Comparison of ENCODE assay signal across 22 mouse cellular contexts in genomic region chr16:87561501-87561900, GRCm38 (mm10). TPM values are rescaled to one million over a fixed set of nuclear protein-coding genes. Genes with fewer than 3 reads are reported as not detected.
DNase-seq lines count a peak whose midpoint lies in the region; ATAC-seq and TF ChIP-seq lines count a peak whose summit lies in the region.
"Had no signal": no experiment of that assay in that cellular context is flagged by ENCODE, and none has a peak within 500 bp of the region (broad histone marks: within the 10 kb centered on the region; RNA-seq: fewer than 3 reads in every experiment).

No protein-coding gene starts in this region.

- no peak for TF ChIP-seq POLR2A in kidney, adult 2 months (IDR thresholded peaks at IDR 0.05; ENCODE audit: low read depth, low read length)

- peak overlapping the region; percentile 96 for H3K27ac ChIP-seq in kidney, adult 2 months (ENCODE audit: insufficient read depth, low read depth, low read length)
- no peak overlapping the region for H3K27ac ChIP-seq in kidney, embryonic 15.5 days
- no peak overlapping the region for H3K27ac ChIP-seq in kidney, embryonic 16.5 days (ENCODE audit: low read length)
- no peak overlapping the region for H3K27ac ChIP-seq in kidney, embryonic 14.5 days (ENCODE audit: low read depth, low read length)

- no peak overlapping the region for H3K4me2 ChIP-seq in kidney, embryonic 15.5 days
- no peak overlapping the region for H3K4me2 ChIP-seq in kidney, embryonic 16.5 days (replicated peaks; ENCODE audit: low read depth, low read length)
- no peak overlapping the region for H3K4me2 ChIP-seq in kidney, embryonic 14.5 days (replicated peaks; ENCODE audit: low read depth, low read length)

- TF ChIP-seq CTCF in kidney, adult 2 months (conservative IDR thresholded peaks at IDR 0.05; ENCODE audit: insufficient read depth, insufficient read length, low read depth, low read length): no peak

- no peak overlapping the region for H3K9ac ChIP-seq in kidney, embryonic 15.5 days
- H3K9ac ChIP-seq in kidney, embryonic 16.5 days (replicated peaks; ENCODE audit: low read length): no peak overlapping the region
- no peak overlapping the region for H3K9ac ChIP-seq in kidney, embryonic 14.5 days (ENCODE audit: low read depth, low read length)

- no peaks in the 10 kb centered on the region for H3K9me3 ChIP-seq in kidney, embryonic 15.5 days (replicated peaks)
- no peaks in the 10 kb centered on the region for H3K9me3 ChIP-seq in kidney, embryonic 16.5 days (ENCODE audit: low read length)
- H3K9me3 ChIP-seq in kidney, embryonic 14.5 days (ENCODE audit: control insufficient read depth, low read length): no peaks in the 10 kb centered on the region
- H3K9me3 ChIP-seq: G1E had no signal

- WGBS in kidney, adult 2 months: 50% methylated on average over 4 of the region's 4 CpGs
- WGBS in kidney, embryonic 15.5 days: 85% methylated on average over 4 of the region's 4 CpGs
- 83% methylated on average over 4 of the region's 4 CpGs for WGBS in kidney, embryonic 16.5 days
- 81% methylated on average over 4 of the region's 4 CpGs for WGBS in kidney, embryonic 14.5 days

- ATAC-seq in kidney, embryonic 15.5 days (replicated peaks; ENCODE audit: low FRiP score): peak; percentile 66
- peak; percentile 73 for ATAC-seq in kidney, embryonic 16.5 days (ENCODE audit: low FRiP score, low TSS enrichment)
- ATAC-seq in kidney, embryonic 14.5 days (ENCODE audit: low FRiP score, low TSS enrichment): no peak
- ATAC-seq: activated CD4-positive, CD25-positive, alpha-beta regulatory T cell, adult 4 months; CD4-positive, CD25-positive, alpha-beta regulatory T cell, adult 4 months; Patski had no signal

- peak; percentile 70 for DNase-seq in kidney, adult 2 months
- no peak for DNase-seq in kidney, adult 18-20 months
- peak; percentile 77 for DNase-seq in kidney, adult 9 months
- no peak for DNase-seq in kidney, postnatal 14 days
- no peak for DNase-seq in kidney, postnatal 10 days
- DNase-seq: adrenal gland, adult 2 months; adrenal gland, adult 8-10 months; adrenal gland, postnatal 10 days; adrenal gland, postnatal 14 days; adrenal gland, postnatal 25 days; adrenal gland, postnatal 36 days; B cell, adult 2 months; cerebellum, adult 11 months; cerebellum, adult 11-12 months had no signal

- H3K27me3 ChIP-seq in kidney, adult 2 months (replicated peaks; ENCODE audit: control insufficient read depth, insufficient read depth, low read length): no peaks in the 10 kb centered on the region
- H3K27me3 ChIP-seq in kidney, embryonic 15.5 days: no peaks in the 10 kb centered on the region
- no peaks in the 10 kb centered on the region for H3K27me3 ChIP-seq in kidney, embryonic 16.5 days (ENCODE audit: insufficient read depth, low read length)
- no peaks in the 10 kb centered on the region for H3K27me3 ChIP-seq in kidney, embryonic 14.5 days (ENCODE audit: control insufficient read depth, insufficient read depth, low read length)
- H3K27me3 ChIP-seq: CH12.LX, Patski had no signal

- H3K4me3 ChIP-seq in kidney, adult 2 months (ENCODE audit: insufficient read depth, low read depth, low read length): no peak overlapping the region; the same call in 1 of the 2 replicates
- H3K4me3 ChIP-seq in kidney, embryonic 15.5 days (replicated peaks): no peak overlapping the region
- H3K4me3 ChIP-seq in kidney, embryonic 16.5 days (ENCODE audit: low read length): no peak overlapping the region
- no peak overlapping the region for H3K4me3 ChIP-seq in kidney, embryonic 14.5 days (ENCODE audit: low read length)

- no peaks in the 10 kb centered on the region; the same call in 1 of the 2 replicates for H3K36me3 ChIP-seq in kidney, adult 2 months (ENCODE audit: control insufficient read depth, insufficient read depth, low read length)
- H3K36me3 ChIP-seq in kidney, embryonic 15.5 days: no peaks in the 10 kb centered on the region
- no peaks in the 10 kb centered on the region for H3K36me3 ChIP-seq in kidney, embryonic 16.5 days (ENCODE audit: insufficient read depth, low read length)
- H3K36me3 ChIP-seq in kidney, embryonic 14.5 days (ENCODE audit: control insufficient read depth, insufficient read depth, low read length): no peaks in the 10 kb centered on the region
- H3K36me3 ChIP-seq: G1E had no signal

- H3K4me1 ChIP-seq in kidney, adult 2 months (ENCODE audit: control insufficient read depth, insufficient read depth, low read length): peaks cover 3% of the 10 kb centered on the region; the same call in 1 of the 2 replicates
- 0 out of 2 replicates have a peak, but pooled peaks cover 2% of the 10 kb centered on the region for H3K4me1 ChIP-seq in kidney, embryonic 15.5 days
- no peaks in the 10 kb centered on the region for H3K4me1 ChIP-seq in kidney, embryonic 16.5 days (ENCODE audit: insufficient read depth, low read length)
- H3K4me1 ChIP-seq in kidney, embryonic 14.5 days (ENCODE audit: control insufficient read depth, insufficient read depth, low read length): no peaks in the 10 kb centered on the region

RNA-seq across cellular contexts. Expression of gene Map3k7cl, which starts 8.4 kb away (rescaled TPM):
- polyA plus RNA-seq in kidney, adult 2 months (2012; rRNA removed): 33.0 and 37.0 TPM in 2 replicates
- polyA plus RNA-seq in kidney, embryonic 15.5 days (2015; fragmentation: Nextera tagmentation; extraction: Ambion mirVana): 2.2 and 2.4 TPM in 2 replicates
- polyA plus RNA-seq in kidney, embryonic 16.5 days (2015; fragmentation: Nextera tagmentation; extraction: Ambion mirVana): 1.3 and 1.7 TPM in 2 replicates
- polyA plus RNA-seq in kidney, embryonic 14.5 days (2014; fragmentation: Nextera tagmentation; extraction: Ambion mirVana): 0.69 and 1.4 TPM in 2 replicates
- polyA plus RNA-seq: activated CD4-positive, CD25-positive, alpha-beta regulatory T cell, adult 4 months; CD4-positive, CD25-positive, alpha-beta regulatory T cell, adult 4 months; G1E had no signal

Comparison
In these comparisons a context has a peak if more than half of its experiments do, and no peak if none do; other contexts are left out.
1. DNase-seq: peak in kidney, adult 2 months (single experiment) and kidney, adult 9 months (single experiment); none in kidney, adult 18-20 months (single experiment), kidney, postnatal 14 days (single experiment) and kidney, postnatal 10 days (single experiment).